Mouse (Mus musculus): ENCODE data around the gene Wwox.

GRCm38 (mm10) chr8:114939338-114939737 lies 499.9 kb downstream of the Wwox start:
- TF ChIP-seq CTCF (IDR thresholded peaks at IDR 0.05 in 2 of 3, conservative IDR thresholded peaks at IDR 0.05 in 1 of 3; ENCODE audit: control insufficient read depth in 1 of 3, insufficient read depth in 1 of 3, low read depth in 2 of 3, low read length in 3 of 3, poor library complexity in 1 of 3, severe bottlenecking in 1 of 3) (no peak), RAD21 (IDR thresholded peaks at IDR 0.05; ENCODE audit: low read depth, low read length) (no peak), TAL1 (IDR thresholded peaks at IDR 0.05; ENCODE audit: low read length) (no peak), ZNF384 (IDR thresholded peaks at IDR 0.05; ENCODE audit: low read depth, low read length) (no peak), POLR2AphosphoS2 (IDR thresholded peaks at IDR 0.05; ENCODE audit: low read length) (no peak), E2F4 (IDR thresholded peaks at IDR 0.05; ENCODE audit: borderline replicate concordance, low read depth, low read length) (no peak), MAZ (IDR thresholded peaks at IDR 0.05; ENCODE audit: low read depth, low read length) (no peak)
